ENCODE assay signal across 30 mouse cellular contexts in the genomic region with DNA sequence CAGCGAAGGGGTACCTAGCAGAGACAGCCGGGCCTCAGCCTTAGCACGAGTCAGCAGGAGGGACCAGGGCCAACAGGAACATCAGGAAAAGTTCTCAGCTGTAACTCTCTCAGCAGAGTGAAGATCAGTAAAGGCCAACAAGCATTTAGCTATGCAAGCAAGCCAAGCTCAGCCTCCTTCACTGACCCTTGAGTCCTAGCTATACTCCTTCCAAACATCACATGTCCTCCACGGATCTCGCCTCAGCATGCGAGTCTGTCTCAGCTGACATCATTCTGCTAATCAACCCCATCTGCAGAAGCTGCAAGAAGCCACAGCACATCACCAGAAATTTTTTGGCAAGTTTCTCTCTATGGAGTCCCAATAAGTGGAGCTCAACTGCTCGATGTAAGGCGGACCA. TPM values are rescaled to one million over a fixed set of nuclear protein-coding genes. Genes with fewer than 3 reads are reported as not detected.
DNase-seq lines count a peak whose midpoint lies in the region; ATAC-seq and TF ChIP-seq lines count a peak whose summit lies in the region.
"Had no signal": no experiment of that assay in that cellular context is flagged by ENCODE, and none has a peak within 500 bp of the region (broad histone marks: within the 10 kb centered on the region; RNA-seq: fewer than 3 reads in every experiment).

No protein-coding gene starts in this region.

- intact Hi-C loops in left cerebral cortex, postnatal 10 days (cut with DNase I), result no loop called here

- no peak overlapping the region for H3K4me2 ChIP-seq in stomach, postnatal 0 days (replicated peaks; ENCODE audit: low read depth)
- H3K4me2 ChIP-seq: embryonic facial prominence, embryonic 13.5 days; embryonic facial prominence, embryonic 15.5 days; forebrain, embryonic 12.5 days had no signal

- H3K27me3 ChIP-seq in stomach, postnatal 0 days (ENCODE audit: control insufficient read depth, insufficient read depth, low read length), result no peaks in the 10 kb centered on the region
- H3K27me3 ChIP-seq: embryonic facial prominence, embryonic 13.5 days; embryonic facial prominence, embryonic 15.5 days; forebrain, embryonic 12.5 days had no signal

- 0 out of 2 replicates have a peak, but pooled peaks have one; percentile 44 for ATAC-seq in stomach, postnatal 0 days (ENCODE audit: low FRiP score, low TSS enrichment)
- ATAC-seq: CD4-positive, CD25-positive, alpha-beta regulatory T cell, adult 4 months; forebrain, embryonic 14.5 days; forebrain, embryonic 16.5 days had no signal

- H3K36me3 ChIP-seq in stomach, postnatal 0 days (ENCODE audit: control insufficient read depth, insufficient read depth, low read length), result no peaks in the 10 kb centered on the region
- H3K36me3 ChIP-seq: embryonic facial prominence, embryonic 13.5 days; embryonic facial prominence, embryonic 15.5 days; forebrain, embryonic 10.5 days; forebrain, embryonic 12.5 days; G1E had no signal

- H3K4me3 ChIP-seq in stomach, postnatal 0 days (ENCODE audit: low read depth, low read length), result no peak overlapping the region
- H3K4me3 ChIP-seq: embryonic facial prominence, embryonic 13.5 days; embryonic facial prominence, embryonic 15.5 days; erythroblast, embryonic 14.5 days; forebrain, embryonic 10.5 days; forebrain, embryonic 12.5 days had no signal

- H3K9me3 ChIP-seq in stomach, postnatal 0 days (ENCODE audit: control insufficient read depth, low read length), result no peaks in the 10 kb centered on the region
- H3K9me3 ChIP-seq: embryonic facial prominence, embryonic 13.5 days; embryonic facial prominence, embryonic 15.5 days; forebrain, embryonic 10.5 days; forebrain, embryonic 12.5 days; G1E had no signal

- H3K27ac ChIP-seq in stomach, postnatal 0 days (replicated peaks), result no peak overlapping the region
- H3K27ac ChIP-seq: embryonic facial prominence, embryonic 13.5 days; embryonic facial prominence, embryonic 15.5 days; forebrain, embryonic 10.5 days; forebrain, embryonic 12.5 days had no signal

- DNase-seq in 3T3-L1 (ENCODE audit: low read depth, low spot score) (peak; percentile 59), NIH3T3 (ENCODE audit: low read depth) (peak; percentile 71)
- DNase-seq in stomach, postnatal 0 days (ENCODE audit: low spot score), result no peak
- no peak for DNase-seq in kidney, adult 8-10 months
- DNase-seq in left cerebral cortex, postnatal 10 days (ENCODE audit: extremely low spot score in 1 of 2, low spot score in 2 of 2), result no peak
- DNase-seq in cerebellum, postnatal 10 days, result no peak
- DNase-seq: adrenal gland, adult 2 months; adrenal gland, postnatal 10 days; adrenal gland, postnatal 25 days; B cell, adult 2 months; cerebellum, adult 11-12 months; cerebellum, adult 2 months; cerebellum, adult 9-10 months; cerebellum, postnatal 14 days; cerebellum, postnatal 36 days; embryo, embryonic 11 days had no signal

- WGBS in stomach, postnatal 0 days, result 69% methylated on average over 8 of the region's 8 CpGs

- no peaks in the 10 kb centered on the region for H3K4me1 ChIP-seq in stomach, postnatal 0 days (replicated peaks; ENCODE audit: control insufficient read depth, insufficient read depth)
- H3K4me1 ChIP-seq: embryonic facial prominence, embryonic 15.5 days; forebrain, embryonic 10.5 days; forebrain, embryonic 12.5 days had no signal

- no peak for TF ChIP-seq EP300 in stomach, postnatal 0 days (optimal IDR thresholded peaks at IDR 0.05)

- H3K9ac ChIP-seq in stomach, postnatal 0 days (ENCODE audit: low read length), result no peak overlapping the region
- H3K9ac ChIP-seq: embryonic facial prominence, embryonic 13.5 days; embryonic facial prominence, embryonic 15.5 days; forebrain, embryonic 12.5 days had no signal

- TF ChIP-seq CTCF in stomach, postnatal 0 days (IDR thresholded peaks at IDR 0.05; ENCODE audit: low read depth), result no peak

RNA-seq across cellular contexts. Expression of gene Alppl2, which starts 16.0 kb away (rescaled TPM):
- polyA plus RNA-seq in stomach, postnatal 0 days (2015; fragmentation: Nextera tagmentation; extraction: Ambion mirVana), result not detected in 2 replicates
- not detected for total RNA-seq in left cerebral cortex, postnatal 10 days (2021)
- total RNA-seq: adrenal gland, adult 2 months; adrenal gland, postnatal 10 days; adrenal gland, postnatal 25 days; adrenal gland, postnatal 4 days; CH12.LX; common myeloid progenitor, adult 5-6 weeks; G1E had no signal
- polyA plus RNA-seq: adrenal gland, adult 2 months; brain, embryonic 14.5 days; CD4-positive, CD25-positive, alpha-beta regulatory T cell, adult 4 months; cerebellum, adult 2 months; embryonic facial prominence, embryonic 11.5 days; embryonic facial prominence, embryonic 13.5 days; embryonic facial prominence, embryonic 15.5 days; erythroblast, embryonic 14.5 days; forebrain, embryonic 10.5 days; forebrain, embryonic 12.5 days; forebrain, embryonic 14.5 days; forebrain, embryonic 16.5 days; G1E had no signal

RNA-seq across cellular contexts. Expression of gene Alpi, which starts 27.6 kb away (rescaled TPM):
- 5.7 and 11.4 TPM in 2 replicates for polyA plus RNA-seq in stomach, postnatal 0 days (2015; fragmentation: Nextera tagmentation; extraction: Ambion mirVana)
- total RNA-seq in left cerebral cortex, postnatal 10 days (2021), result not detected
- total RNA-seq: adrenal gland, adult 2 months; adrenal gland, postnatal 10 days; adrenal gland, postnatal 25 days; adrenal gland, postnatal 4 days; CH12.LX; common myeloid progenitor, adult 5-6 weeks; G1E had no signal
- polyA plus RNA-seq: brain, embryonic 14.5 days; CD4-positive, CD25-positive, alpha-beta regulatory T cell, adult 4 months; cerebellum, adult 2 months; embryonic facial prominence, embryonic 11.5 days; embryonic facial prominence, embryonic 13.5 days; embryonic facial prominence, embryonic 15.5 days; erythroblast, embryonic 14.5 days; forebrain, embryonic 10.5 days; forebrain, embryonic 12.5 days; forebrain, embryonic 14.5 days; forebrain, embryonic 16.5 days; G1E had no signal

RNA-seq across cellular contexts. Expression of gene Akp3, which starts 51.0 kb away (rescaled TPM):
- polyA plus RNA-seq in stomach, postnatal 0 days (2015; fragmentation: Nextera tagmentation; extraction: Ambion mirVana), result 0.38 TPM in 1 of 2 replicates, not detected in the other
- not detected for total RNA-seq in left cerebral cortex, postnatal 10 days (2021)
- total RNA-seq: adrenal gland, adult 2 months; adrenal gland, postnatal 10 days; adrenal gland, postnatal 25 days; adrenal gland, postnatal 4 days; CH12.LX; common myeloid progenitor, adult 5-6 weeks had no signal
- polyA plus RNA-seq: adrenal gland, adult 2 months; CD4-positive, CD25-positive, alpha-beta regulatory T cell, adult 4 months; embryonic facial prominence, embryonic 11.5 days; embryonic facial prominence, embryonic 13.5 days; embryonic facial prominence, embryonic 15.5 days; erythroblast, embryonic 14.5 days; forebrain, embryonic 10.5 days; forebrain, embryonic 12.5 days; forebrain, embryonic 14.5 days; forebrain, embryonic 16.5 days; G1E had no signal

Comparison
In these comparisons a context has a peak if more than half of its experiments do, and no peak if none do; other contexts are left out.
1. DNase-seq: peak in 3T3-L1 (single experiment) and NIH3T3 (single experiment); none in stomach, postnatal 0 days (single experiment), kidney, adult 8-10 months (0 of 2), left cerebral cortex, postnatal 10 days (0 of 2) and cerebellum, postnatal 10 days (0 of 2).